Mouse (Mus musculus): ENCODE data around the gene Kif26a. TPM values are rescaled to one million over a fixed set of nuclear protein-coding genes. Genes with fewer than 3 reads are reported as not detected.

Gene Kif26a
- total and polyA plus RNA-seq, 3 experiments = 7.3 to 12.0 (median 10.7) TPM

GRCm38 (mm10) chr12:112217021-112217420 is 71.0 kb downstream of the Kif26a start:
- no peaks in the 10 kb centered on the region for H3K36me3 ChIP-seq (ENCODE audit: control insufficient read depth, insufficient read depth, low read length)
- intact Hi-C loops (cut with DNase I) = no loop called here
- no peak for DNase-seq
- H3K9ac ChIP-seq (ENCODE audit: low read depth, low read length) = no peak overlapping the region
- no peaks in the 10 kb centered on the region for H3K27me3 ChIP-seq (ENCODE audit: control insufficient read depth, insufficient read depth, low read length)
- no peak overlapping the region for H3K27ac ChIP-seq
- H3K4me1 ChIP-seq (ENCODE audit: control insufficient read depth, insufficient read depth, low read length) = no peaks in the 10 kb centered on the region
- TF ChIP-seq CTCF (IDR thresholded peaks at IDR 0.05) (no peak), POLR2A (IDR thresholded peaks at IDR 0.05; ENCODE audit: insufficient read depth, low read depth, low read length) (no peak), EP300 (IDR thresholded peaks at IDR 0.05; ENCODE audit: insufficient read depth, low read depth, low read length) (no peak)
- no peaks in the 10 kb centered on the region for H3K79me2 ChIP-seq (replicated peaks; ENCODE audit: control insufficient read depth, insufficient read depth, low read length)
- H3K4me3 ChIP-seq = no peak overlapping the region
- WGBS = 78% methylated on average over 7 of the region's 7 CpGs

GRCm38 (mm10) chr12:112217681-112218080 is 71.7 kb downstream of the Kif26a start:
- H3K27ac ChIP-seq = no peak overlapping the region
- no peaks in the 10 kb centered on the region for H3K36me3 ChIP-seq (ENCODE audit: control insufficient read depth, insufficient read depth, low read length)
- no peaks in the 10 kb centered on the region for H3K79me2 ChIP-seq (replicated peaks; ENCODE audit: control insufficient read depth, insufficient read depth, low read length)
- TF ChIP-seq CTCF (IDR thresholded peaks at IDR 0.05) (no peak), POLR2A (IDR thresholded peaks at IDR 0.05; ENCODE audit: insufficient read depth, low read depth, low read length) (no peak), EP300 (IDR thresholded peaks at IDR 0.05; ENCODE audit: insufficient read depth, low read depth, low read length) (no peak)
- DNase-seq = peak in 1 of 2 experiments; percentile 24
- intact Hi-C loops (cut with DNase I) = no loop called here
- H3K27me3 ChIP-seq (ENCODE audit: control insufficient read depth, insufficient read depth, low read length) = no peaks in the 10 kb centered on the region
- H3K9ac ChIP-seq (ENCODE audit: low read depth, low read length) = no peak overlapping the region
- no peaks in the 10 kb centered on the region for H3K4me1 ChIP-seq (ENCODE audit: control insufficient read depth, insufficient read depth, low read length)
- 62% methylated on average over 3 of the region's 3 CpGs for WGBS
- no peak overlapping the region for H3K4me3 ChIP-seq

- 69% methylated on average over 6 of the region's 6 CpGs for WGBS
- no peaks in the 10 kb centered on the region for H3K36me3 ChIP-seq (ENCODE audit: control insufficient read depth, insufficient read depth, low read length)
- H3K27ac ChIP-seq = no peak overlapping the region
These were observed 75.3 kb downstream of the Kif26a start for GRCm38 (mm10) chr12:112221290-112221689.

GRCm38 (mm10) chr12:112221754-112222439 is 75.9 kb downstream of the Kif26a start:
- Histone ChIP-seq H3K4me3 (no peak overlapping the region), H3K27me3 (ENCODE audit: control insufficient read depth, insufficient read depth, low read length) (no peaks in the 10 kb centered on the region), H3K9ac (ENCODE audit: low read depth, low read length) (no peak overlapping the region), H3K36me3 (ENCODE audit: control insufficient read depth, insufficient read depth, low read length) (no peaks in the 10 kb centered on the region), H3K4me1 (ENCODE audit: control insufficient read depth, insufficient read depth, low read length) (no peaks in the 10 kb centered on the region), H3K27ac (no peak overlapping the region), H3K79me2 (replicated peaks; ENCODE audit: control insufficient read depth, insufficient read depth, low read length) (no peaks in the 10 kb centered on the region)
- DNase-seq = no peak
- no peak for TF ChIP-seq EP300 (IDR thresholded peaks at IDR 0.05; ENCODE audit: insufficient read depth, low read depth, low read length)
- no peak for TF ChIP-seq POLR2A (IDR thresholded peaks at IDR 0.05; ENCODE audit: insufficient read depth, low read depth, low read length)
- TF ChIP-seq CTCF (IDR thresholded peaks at IDR 0.05) = no peak
- 63% methylated on average over 19 of the region's 19 CpGs for WGBS
- intact Hi-C loops (cut with DNase I) = no loop called here

More at GRCm38 (mm10) chr12:112221290-112221689, 75.3 kb downstream of the Kif26a start:
- TF ChIP-seq POLR2A (IDR thresholded peaks at IDR 0.05; ENCODE audit: insufficient read depth, low read depth, low read length) = no peak
- TF ChIP-seq EP300 (IDR thresholded peaks at IDR 0.05; ENCODE audit: insufficient read depth, low read depth, low read length) = no peak
- TF ChIP-seq CTCF (IDR thresholded peaks at IDR 0.05) = no peak
- Histone ChIP-seq H3K79me2 (replicated peaks; ENCODE audit: control insufficient read depth, insufficient read depth, low read length) (no peaks in the 10 kb centered on the region), H3K4me1 (ENCODE audit: control insufficient read depth, insufficient read depth, low read length) (no peaks in the 10 kb centered on the region), H3K9ac (ENCODE audit: low read depth, low read length) (no peak overlapping the region), H3K27me3 (ENCODE audit: control insufficient read depth, insufficient read depth, low read length) (no peaks in the 10 kb centered on the region), H3K4me3 (no peak overlapping the region)
- DNase-seq = no peak
- intact Hi-C loops (cut with DNase I) = no loop called here

GRCm38 (mm10) chr12:112223721-112224337 is 77.8 kb downstream of the Kif26a start:
- no peaks in the 10 kb centered on the region for H3K79me2 ChIP-seq (replicated peaks; ENCODE audit: control insufficient read depth, insufficient read depth, low read length)
- no peaks in the 10 kb centered on the region for H3K4me1 ChIP-seq (ENCODE audit: control insufficient read depth, insufficient read depth, low read length)
- intact Hi-C loops (cut with DNase I) = no loop called here
- H3K27ac ChIP-seq = no peak overlapping the region
- no peaks in the 10 kb centered on the region for H3K27me3 ChIP-seq (ENCODE audit: control insufficient read depth, insufficient read depth, low read length)
- H3K9ac ChIP-seq (ENCODE audit: low read depth, low read length) = no peak overlapping the region
- TF ChIP-seq EP300 (IDR thresholded peaks at IDR 0.05; ENCODE audit: insufficient read depth, low read depth, low read length) (no peak), POLR2A (IDR thresholded peaks at IDR 0.05; ENCODE audit: insufficient read depth, low read depth, low read length) (no peak), CTCF (IDR thresholded peaks at IDR 0.05) (no peak)
- no peak for DNase-seq
- H3K36me3 ChIP-seq (ENCODE audit: control insufficient read depth, insufficient read depth, low read length) = no peaks in the 10 kb centered on the region
- WGBS = 72% methylated on average over 13 of the region's 13 CpGs
- no peak overlapping the region for H3K4me3 ChIP-seq

GRCm38 (mm10) chr12:112226238-112226637 is 80.2 kb downstream of the Kif26a start:
- WGBS = 76% methylated on average over 1 of the region's 1 CpGs
- TF ChIP-seq POLR2A (IDR thresholded peaks at IDR 0.05; ENCODE audit: insufficient read depth, low read depth, low read length) (no peak), CTCF (IDR thresholded peaks at IDR 0.05) (no peak), EP300 (IDR thresholded peaks at IDR 0.05; ENCODE audit: insufficient read depth, low read depth, low read length) (no peak)
- H3K27ac ChIP-seq = no peak overlapping the region

More at GRCm38 (mm10) chr12:112226238-112226637, 80.2 kb downstream of the Kif26a start:
- Histone ChIP-seq H3K27me3 (ENCODE audit: control insufficient read depth, insufficient read depth, low read length) (no peaks in the 10 kb centered on the region), H3K36me3 (ENCODE audit: control insufficient read depth, insufficient read depth, low read length) (no peaks in the 10 kb centered on the region), H3K4me1 (ENCODE audit: control insufficient read depth, insufficient read depth, low read length) (no peaks in the 10 kb centered on the region), H3K4me3 (no peak overlapping the region), H3K9ac (ENCODE audit: low read depth, low read length) (no peak overlapping the region), H3K79me2 (replicated peaks; ENCODE audit: control insufficient read depth, insufficient read depth, low read length) (no peaks in the 10 kb centered on the region)
- intact Hi-C loops (cut with DNase I) = no loop called here
- DNase-seq = no peak
